Comparison of ENCODE assay signal across 19 mouse cellular contexts in genomic region chr3:57018171-57018570, GRCm38 (mm10).
A peak's percentile ranks its signal among the peaks of the same experiment; 100 is the strongest.
DNase-seq lines count a peak whose midpoint lies in the region; ATAC-seq and TF ChIP-seq lines count a peak whose summit lies in the region.
"Had no signal": no experiment of that assay in that cellular context is flagged by ENCODE, and none has a peak within 500 bp of the region (broad histone marks: within the 10 kb centered on the region; RNA-seq: fewer than 3 reads in every experiment).

No protein-coding gene starts in this region.

- no peak overlapping the region for H3K4me3 ChIP-seq in forebrain, embryonic 14.5 days (ENCODE audit: low read depth, low read length)
- no peak overlapping the region for H3K4me3 ChIP-seq in forebrain, embryonic 11.5 days (ENCODE audit: low read depth, low read length)
- H3K4me3 ChIP-seq in midbrain, embryonic 14.5 days (replicated peaks; ENCODE audit: low read depth, low read length), result no peak overlapping the region
- H3K4me3 ChIP-seq in midbrain, embryonic 13.5 days (replicated peaks), result no peak overlapping the region
- no peak overlapping the region for H3K4me3 ChIP-seq in midbrain, postnatal 0 days (ENCODE audit: low read depth, low read length)
- no peak overlapping the region for H3K4me3 ChIP-seq in midbrain, embryonic 11.5 days (ENCODE audit: low read depth, low read length)
- H3K4me3 ChIP-seq: embryonic facial prominence, embryonic 12.5 days; forebrain, embryonic 12.5 days; forebrain, embryonic 15.5 days had no signal

- H3K36me3 ChIP-seq in forebrain, embryonic 14.5 days (ENCODE audit: control insufficient read depth, insufficient read depth, low read length), result no peaks in the 10 kb centered on the region
- no peaks in the 10 kb centered on the region for H3K36me3 ChIP-seq in forebrain, embryonic 11.5 days (ENCODE audit: control insufficient read depth, insufficient read depth, low read length)
- no peaks in the 10 kb centered on the region for H3K36me3 ChIP-seq in midbrain, embryonic 14.5 days (ENCODE audit: control insufficient read depth, insufficient read depth, low read length)
- H3K36me3 ChIP-seq in midbrain, embryonic 13.5 days, result no peaks in the 10 kb centered on the region
- no peaks in the 10 kb centered on the region for H3K36me3 ChIP-seq in midbrain, postnatal 0 days (ENCODE audit: insufficient read depth, low read length)
- H3K36me3 ChIP-seq in midbrain, embryonic 11.5 days (ENCODE audit: control insufficient read depth, insufficient read depth, low read length), result no peaks in the 10 kb centered on the region
- H3K36me3 ChIP-seq: embryonic facial prominence, embryonic 12.5 days; forebrain, embryonic 12.5 days; forebrain, embryonic 15.5 days had no signal

- no peak overlapping the region for H3K4me2 ChIP-seq in forebrain, embryonic 14.5 days (ENCODE audit: low read length)
- no peak overlapping the region for H3K4me2 ChIP-seq in forebrain, embryonic 11.5 days (ENCODE audit: low read depth, low read length, severe bottlenecking)
- no peak overlapping the region for H3K4me2 ChIP-seq in midbrain, embryonic 14.5 days (ENCODE audit: low read length)
- H3K4me2 ChIP-seq in midbrain, embryonic 13.5 days (replicated peaks), result no peak overlapping the region
- H3K4me2 ChIP-seq in midbrain, postnatal 0 days (ENCODE audit: low read depth, low read length, poor library complexity, severe bottlenecking), result no peak overlapping the region
- H3K4me2 ChIP-seq in midbrain, embryonic 11.5 days, result no peak overlapping the region
- H3K4me2 ChIP-seq: embryonic facial prominence, embryonic 12.5 days; forebrain, embryonic 12.5 days; forebrain, embryonic 15.5 days had no signal

- H3K9me3 ChIP-seq in forebrain, embryonic 14.5 days (replicated peaks; ENCODE audit: control insufficient read depth, low read length), result no peaks in the 10 kb centered on the region
- no peaks in the 10 kb centered on the region for H3K9me3 ChIP-seq in forebrain, embryonic 11.5 days (ENCODE audit: control insufficient read depth, low read length)
- H3K9me3 ChIP-seq in midbrain, embryonic 14.5 days (ENCODE audit: control insufficient read depth, low read length), result no peaks in the 10 kb centered on the region
- no peaks in the 10 kb centered on the region for H3K9me3 ChIP-seq in midbrain, embryonic 13.5 days
- no peaks in the 10 kb centered on the region for H3K9me3 ChIP-seq in midbrain, postnatal 0 days (ENCODE audit: low read length)
- no peaks in the 10 kb centered on the region for H3K9me3 ChIP-seq in midbrain, embryonic 11.5 days (ENCODE audit: control insufficient read depth, low read length)
- H3K9me3 ChIP-seq: embryonic facial prominence, embryonic 12.5 days; forebrain, embryonic 12.5 days; forebrain, embryonic 15.5 days had no signal

- no peak overlapping the region for H3K9ac ChIP-seq in forebrain, embryonic 14.5 days (ENCODE audit: low read length)
- no peak overlapping the region for H3K9ac ChIP-seq in forebrain, embryonic 11.5 days (ENCODE audit: low read length)
- no peak overlapping the region for H3K9ac ChIP-seq in midbrain, embryonic 14.5 days (replicated peaks; ENCODE audit: low read length)
- no peak overlapping the region for H3K9ac ChIP-seq in midbrain, embryonic 13.5 days (replicated peaks)
- H3K9ac ChIP-seq in midbrain, postnatal 0 days (replicated peaks; ENCODE audit: low read length, poor library complexity, severe bottlenecking), result no peak overlapping the region
- no peak overlapping the region for H3K9ac ChIP-seq in midbrain, embryonic 11.5 days (ENCODE audit: low read length)
- H3K9ac ChIP-seq: embryonic facial prominence, embryonic 12.5 days; forebrain, embryonic 12.5 days; forebrain, embryonic 15.5 days; forebrain, postnatal 0 days had no signal

- DNase-seq in forebrain, embryonic 14.5 days (ENCODE audit: low spot score), result peak; percentile 20
- DNase-seq in forebrain, embryonic 11.5 days (ENCODE audit: low spot score), result no peak
- peak; percentile 49 for DNase-seq in midbrain, embryonic 14.5 days
- no peak for DNase-seq in midbrain, postnatal 0 days (ENCODE audit: low spot score)
- no peak for DNase-seq in midbrain, embryonic 11.5 days (ENCODE audit: low spot score, missing footprints)
- no peak for DNase-seq in ovary, postnatal 36 days (ENCODE audit: low spot score)
- DNase-seq: adrenal gland, adult 2 months; adrenal gland, postnatal 10 days; adrenal gland, postnatal 25 days; cerebellum, adult 11-12 months; cerebellum, adult 2 months; cerebellum, adult 9-10 months; cerebellum, postnatal 10 days; cerebellum, postnatal 25 days; forebrain, postnatal 0 days had no signal

- H3K27ac ChIP-seq in forebrain, embryonic 14.5 days (ENCODE audit: low read depth, low read length), result no peak overlapping the region
- no peak overlapping the region for H3K27ac ChIP-seq in forebrain, embryonic 11.5 days (ENCODE audit: low read depth, low read length)
- H3K27ac ChIP-seq in midbrain, embryonic 14.5 days (replicated peaks; ENCODE audit: low read depth, low read length), result no peak overlapping the region
- H3K27ac ChIP-seq in midbrain, embryonic 13.5 days, result no peak overlapping the region
- H3K27ac ChIP-seq in midbrain, postnatal 0 days (ENCODE audit: low read depth, low read length), result no peak overlapping the region
- H3K27ac ChIP-seq in midbrain, embryonic 11.5 days (ENCODE audit: low read depth, low read length), result no peak overlapping the region
- H3K27ac ChIP-seq: embryonic facial prominence, embryonic 12.5 days; forebrain, embryonic 12.5 days; forebrain, embryonic 15.5 days had no signal

- no peak for ATAC-seq in forebrain, embryonic 14.5 days
- no peak for ATAC-seq in forebrain, embryonic 11.5 days (replicated peaks; ENCODE audit: low FRiP score)
- ATAC-seq in midbrain, embryonic 14.5 days (ENCODE audit: low FRiP score, low TSS enrichment), result no peak
- no peak for ATAC-seq in midbrain, embryonic 13.5 days
- 0 out of 2 replicates have a peak, but pooled peaks have one; percentile 31 for ATAC-seq in midbrain, postnatal 0 days (ENCODE audit: low FRiP score)
- ATAC-seq in midbrain, embryonic 11.5 days (ENCODE audit: low FRiP score), result no peak
- ATAC-seq: forebrain, embryonic 15.5 days; forebrain, postnatal 0 days had no signal

- no peaks in the 10 kb centered on the region for H3K4me1 ChIP-seq in forebrain, embryonic 14.5 days (ENCODE audit: control insufficient read depth, insufficient read depth, low read length)
- H3K4me1 ChIP-seq in forebrain, embryonic 11.5 days (replicated peaks; ENCODE audit: control insufficient read depth, insufficient read depth, low read length), result no peaks in the 10 kb centered on the region
- no peaks in the 10 kb centered on the region for H3K4me1 ChIP-seq in midbrain, embryonic 14.5 days (ENCODE audit: control insufficient read depth, insufficient read depth, low read length)
- H3K4me1 ChIP-seq in midbrain, embryonic 13.5 days (replicated peaks), result no peaks in the 10 kb centered on the region
- H3K4me1 ChIP-seq in midbrain, postnatal 0 days (ENCODE audit: insufficient read depth, low read length), result no peaks in the 10 kb centered on the region
- no peaks in the 10 kb centered on the region for H3K4me1 ChIP-seq in midbrain, embryonic 11.5 days (ENCODE audit: control insufficient read depth, insufficient read depth, low read length)
- H3K4me1 ChIP-seq: embryonic facial prominence, embryonic 12.5 days; forebrain, embryonic 12.5 days; forebrain, embryonic 15.5 days had no signal

- no peak for TF ChIP-seq CTCF in midbrain, postnatal 0 days (IDR thresholded peaks at IDR 0.05)

- H3K27me3 ChIP-seq in forebrain, embryonic 14.5 days (replicated peaks; ENCODE audit: control insufficient read depth, insufficient read depth, low read length), result no peaks in the 10 kb centered on the region
- H3K27me3 ChIP-seq in forebrain, embryonic 11.5 days (ENCODE audit: control insufficient read depth, insufficient read depth, low read length), result no peaks in the 10 kb centered on the region
- H3K27me3 ChIP-seq in midbrain, embryonic 14.5 days (ENCODE audit: control insufficient read depth, insufficient read depth, low read length), result no peaks in the 10 kb centered on the region
- no peaks in the 10 kb centered on the region for H3K27me3 ChIP-seq in midbrain, embryonic 13.5 days
- H3K27me3 ChIP-seq in midbrain, postnatal 0 days (ENCODE audit: insufficient read depth, low read length), result no peaks in the 10 kb centered on the region
- H3K27me3 ChIP-seq in midbrain, embryonic 11.5 days (ENCODE audit: control insufficient read depth, insufficient read depth, low read length), result no peaks in the 10 kb centered on the region
- H3K27me3 ChIP-seq: embryonic facial prominence, embryonic 12.5 days; forebrain, embryonic 12.5 days; forebrain, embryonic 15.5 days had no signal

Comparison
In these comparisons a context has a peak if more than half of its experiments do, and no peak if none do; other contexts are left out.
1. DNase-seq: peak in forebrain, embryonic 14.5 days (single experiment) and midbrain, embryonic 14.5 days (single experiment); none in forebrain, embryonic 11.5 days (single experiment), midbrain, postnatal 0 days (single experiment), midbrain, embryonic 11.5 days (single experiment) and ovary, postnatal 36 days (single experiment).